Mouse (Mus musculus) adrenal gland, adult 18-20 months (tissue): ENCODE results near the gene Acbd6. TPM values are rescaled to one million over a fixed set of nuclear protein-coding genes. Genes with fewer than 3 reads are reported as not detected.

Experiments used
- DNase-seq, 2 experiments: peaks; one replicate each; pipeline ENCODE4 v3.0.0; 2021 to 2022; ENCODE audit warnings: low spot score in 2 of 2
- total RNA-seq, 2 experiments: library from RNA; stranded (reverse); gene quantifications; 1 replicate in 1 of 2; 2 replicates in 1 of 2; pipeline ENCODE4 v1.2.3; 2021

Gene Acbd6
- total RNA-seq, 2 experiments from 2014 or later = 69.0 to 69.7 TPM

DNA sequence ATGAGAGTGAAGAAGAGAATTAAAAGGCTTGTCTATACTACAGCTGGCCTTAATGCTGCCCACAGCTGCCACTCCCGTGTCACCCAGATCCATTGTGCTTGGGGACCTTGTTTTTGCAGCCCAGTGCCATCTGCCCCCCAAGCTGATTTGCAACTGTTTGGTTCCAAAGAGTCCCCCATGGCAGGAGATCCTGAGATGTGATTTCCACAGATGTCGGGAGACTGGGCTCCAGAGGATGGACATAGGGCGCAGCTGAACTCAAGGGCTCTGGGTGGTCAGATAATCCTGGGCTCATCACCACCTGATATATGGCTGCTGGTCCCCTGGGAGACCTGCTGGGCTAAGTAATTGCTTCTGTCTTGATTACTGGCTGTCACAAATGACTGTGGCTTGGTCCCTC, 160.9 kb downstream of the Acbd6 start:
- DNase-seq = no peak

DNA sequence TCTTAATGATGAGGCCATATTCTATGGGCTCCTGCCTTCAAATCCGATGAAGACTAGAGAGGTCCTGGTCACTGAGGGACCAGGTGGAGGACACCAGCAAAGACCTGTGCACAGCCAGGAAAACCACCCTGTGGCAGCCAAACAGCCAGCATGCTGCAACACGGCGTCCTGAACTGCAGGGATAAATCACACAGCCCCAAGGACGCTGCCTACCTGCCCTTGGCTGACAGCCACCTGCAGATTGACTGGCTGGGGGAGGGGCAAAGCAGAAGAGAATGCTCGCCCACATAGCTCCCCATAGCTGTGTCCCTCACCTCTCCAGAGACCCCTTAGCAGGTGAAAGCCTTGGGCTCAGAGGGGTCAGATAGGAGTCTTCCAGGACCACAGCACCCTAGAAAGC, 162.1 kb downstream of the Acbd6 start:
- DNase-seq = no peak

DNA sequence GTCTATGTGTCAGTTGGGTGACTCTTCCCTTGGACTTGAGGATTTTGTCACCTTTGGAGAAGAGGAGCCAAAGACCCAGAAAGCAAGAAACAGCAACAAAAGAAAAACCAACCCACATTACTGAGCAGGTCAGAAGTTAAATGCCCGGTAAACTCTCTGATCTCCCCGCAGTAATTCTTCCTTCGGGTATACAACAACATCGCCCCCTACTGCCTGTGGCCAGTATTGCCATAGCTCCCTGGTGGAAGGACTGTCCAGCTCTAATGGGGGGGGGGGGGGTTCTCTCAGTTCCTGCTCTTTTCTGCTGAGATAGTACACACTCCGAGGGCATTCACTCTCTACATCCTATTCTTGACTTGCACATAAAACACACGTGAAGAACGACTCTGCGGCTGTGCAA, 163.5 kb downstream of the Acbd6 start:
- peak in 1 of 2 experiments; percentile 51 for DNase-seq

DNA sequence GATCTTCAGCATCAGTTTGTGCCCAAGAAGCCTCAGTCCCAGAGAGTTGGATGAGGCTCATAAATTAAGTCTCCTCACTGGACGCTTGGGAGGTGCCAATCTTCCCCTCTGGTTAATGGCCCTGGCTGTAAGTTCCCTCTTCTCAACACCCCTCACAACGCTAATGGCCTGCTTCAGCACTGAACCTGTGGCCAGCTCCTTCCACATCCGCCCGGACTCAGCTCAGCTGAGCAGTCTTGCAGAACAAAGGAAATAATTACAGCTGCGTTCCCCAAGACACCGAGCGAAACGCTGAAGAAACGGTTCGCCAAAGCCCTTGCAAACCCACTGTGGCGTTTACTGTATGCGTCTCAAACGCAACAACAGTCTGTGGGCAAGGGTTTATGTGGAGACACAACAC, 164.3 kb downstream of the Acbd6 start:
- no peak for DNase-seq

DNA sequence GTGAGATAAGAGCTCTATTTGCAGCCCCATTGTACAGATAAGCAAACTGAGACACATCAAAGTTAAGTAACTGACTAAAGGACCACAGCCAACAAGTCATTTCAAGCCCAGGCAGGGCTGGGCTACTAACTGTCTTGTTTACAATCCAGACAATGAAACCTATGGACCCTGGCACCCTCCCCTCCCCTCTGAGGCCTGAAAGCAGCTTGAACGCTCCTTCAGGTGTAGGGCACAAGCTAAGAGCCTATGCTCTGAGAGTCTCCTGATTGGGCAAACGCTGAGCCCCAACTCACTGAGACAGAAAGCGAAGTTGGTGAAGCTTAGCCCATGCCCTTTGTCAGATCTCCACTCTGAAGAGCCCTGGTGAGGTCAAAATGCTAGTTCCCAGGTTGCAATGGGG, 166.4 kb downstream of the Acbd6 start:
- no peak for DNase-seq

DNA sequence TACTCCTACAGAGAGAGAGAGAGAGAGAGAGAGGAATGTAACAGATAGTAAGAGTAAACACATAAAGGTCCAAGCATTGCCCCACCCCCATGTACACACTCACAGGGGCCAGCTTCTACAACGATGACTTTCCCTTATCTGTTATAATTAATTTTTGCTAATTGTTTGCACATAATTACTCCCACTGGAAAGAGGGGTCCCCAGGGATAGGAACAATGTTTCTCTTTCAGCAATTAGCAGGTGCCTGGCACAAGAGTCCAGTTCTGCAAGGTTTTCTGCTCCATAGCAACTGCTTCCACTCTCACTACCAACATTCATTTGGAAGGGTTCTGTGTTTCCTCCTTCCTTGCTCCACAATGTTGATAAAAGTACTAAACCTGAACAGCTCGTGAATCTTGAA, 168.0 kb downstream of the Acbd6 start:
- no peak for DNase-seq

DNA sequence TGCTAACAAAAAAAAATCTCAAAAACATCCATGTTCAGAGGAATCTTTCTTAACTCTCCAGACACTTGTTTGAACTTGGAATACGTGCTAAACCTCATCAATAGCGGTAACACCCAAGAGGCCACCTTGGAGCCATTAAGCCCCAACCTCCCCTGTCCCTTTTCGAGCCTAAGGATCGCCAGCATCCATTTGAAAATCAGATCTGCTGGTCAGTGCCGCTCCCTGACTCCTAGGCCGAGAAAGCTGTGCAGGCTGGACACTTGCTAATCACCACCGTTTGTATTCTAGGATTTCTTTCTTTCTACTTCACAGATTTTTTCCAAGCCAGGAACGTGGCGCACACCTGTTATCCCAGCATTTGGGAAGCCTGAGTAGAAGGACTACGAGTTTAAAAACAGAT, 169.9 kb downstream of the Acbd6 start:
- DNase-seq = no peak

DNA sequence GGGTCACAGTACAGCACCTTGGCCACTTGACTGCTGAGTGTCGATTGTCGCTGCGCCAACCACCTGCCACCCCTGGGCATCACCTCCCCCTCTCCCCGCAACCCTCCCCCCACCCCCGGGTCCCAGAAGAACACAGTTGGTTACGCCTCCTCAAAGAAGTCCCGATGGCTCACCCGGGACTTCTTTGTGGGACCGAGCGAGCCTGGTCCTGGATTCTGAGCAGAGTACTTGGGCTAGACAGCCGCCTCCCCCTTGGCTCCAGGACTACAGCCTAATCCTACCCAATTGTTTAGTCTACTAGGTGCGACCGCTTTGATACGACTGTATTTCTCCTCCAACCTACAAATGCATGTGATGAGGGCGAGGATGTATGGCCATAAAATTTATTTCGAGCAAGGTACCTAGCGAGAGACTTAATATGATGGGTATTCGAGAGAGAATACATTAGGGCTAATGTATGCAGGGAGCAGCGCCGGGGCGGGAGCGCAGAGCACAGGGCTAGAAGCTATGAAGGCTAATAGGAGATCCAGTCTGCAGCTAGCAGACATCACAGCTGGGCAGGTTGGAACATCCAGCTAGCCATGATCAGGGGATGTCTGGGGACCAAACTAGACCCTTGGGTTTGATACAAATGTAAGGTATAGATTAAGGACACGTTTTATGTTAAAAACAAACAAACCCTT, 171.3 kb downstream of the Acbd6 start:
- no peak for DNase-seq

DNA sequence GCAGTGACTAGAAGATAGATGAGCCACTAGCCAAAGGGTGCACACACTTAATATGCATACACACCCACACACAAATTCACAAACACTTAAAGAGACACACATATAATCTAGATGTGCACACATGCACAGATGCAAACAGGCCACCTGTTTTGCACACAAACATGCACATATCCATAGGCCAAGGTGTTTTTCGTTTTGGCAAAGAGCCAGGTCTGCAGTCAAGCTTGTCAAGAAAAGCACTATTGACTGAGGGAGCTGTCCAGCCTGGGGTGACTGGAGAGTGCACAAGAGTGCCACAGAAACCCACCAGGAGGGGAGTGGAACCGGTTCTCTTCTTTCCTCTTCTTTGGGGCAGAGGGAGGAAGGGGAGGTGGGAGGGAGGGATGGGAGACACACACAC, 173.2 kb downstream of the Acbd6 start:
- DNase-seq = no peak

DNA sequence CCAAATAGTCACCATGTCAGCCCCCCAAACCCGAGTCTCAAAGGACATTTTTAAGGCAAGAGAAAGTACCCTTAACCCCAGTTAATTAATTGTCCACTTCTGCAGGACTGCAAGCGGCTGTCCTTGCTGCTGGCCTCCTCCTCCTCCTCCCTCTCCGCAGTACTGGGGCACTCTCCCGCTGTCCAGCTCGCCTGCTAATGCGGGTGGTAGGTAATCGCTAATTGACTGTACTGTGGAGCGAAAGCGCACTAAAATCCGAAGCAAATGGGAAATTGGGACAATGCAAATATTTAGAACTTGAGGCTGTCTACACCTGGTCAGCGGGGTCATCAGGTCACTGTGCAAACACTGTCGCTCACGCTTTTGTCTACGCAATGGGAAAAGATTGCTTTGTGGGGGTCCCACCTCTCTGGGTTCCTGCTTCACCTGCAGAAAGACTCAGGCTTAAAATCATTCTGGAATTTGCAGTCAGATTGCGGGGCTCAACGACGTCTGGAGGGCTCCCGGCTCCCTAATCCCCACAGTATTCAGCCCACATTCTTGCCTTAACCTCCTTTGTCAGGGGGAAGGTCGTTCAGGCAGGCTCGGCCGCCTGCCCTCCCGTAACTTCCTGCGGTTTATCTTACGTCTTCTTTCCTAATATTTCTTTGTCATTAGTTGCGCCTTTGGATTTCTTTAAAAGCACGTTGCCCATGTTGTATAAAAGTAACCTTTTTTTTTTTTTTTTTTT, 178.3 kb downstream of the Acbd6 start:
- DNase-seq = no peak

DNA sequence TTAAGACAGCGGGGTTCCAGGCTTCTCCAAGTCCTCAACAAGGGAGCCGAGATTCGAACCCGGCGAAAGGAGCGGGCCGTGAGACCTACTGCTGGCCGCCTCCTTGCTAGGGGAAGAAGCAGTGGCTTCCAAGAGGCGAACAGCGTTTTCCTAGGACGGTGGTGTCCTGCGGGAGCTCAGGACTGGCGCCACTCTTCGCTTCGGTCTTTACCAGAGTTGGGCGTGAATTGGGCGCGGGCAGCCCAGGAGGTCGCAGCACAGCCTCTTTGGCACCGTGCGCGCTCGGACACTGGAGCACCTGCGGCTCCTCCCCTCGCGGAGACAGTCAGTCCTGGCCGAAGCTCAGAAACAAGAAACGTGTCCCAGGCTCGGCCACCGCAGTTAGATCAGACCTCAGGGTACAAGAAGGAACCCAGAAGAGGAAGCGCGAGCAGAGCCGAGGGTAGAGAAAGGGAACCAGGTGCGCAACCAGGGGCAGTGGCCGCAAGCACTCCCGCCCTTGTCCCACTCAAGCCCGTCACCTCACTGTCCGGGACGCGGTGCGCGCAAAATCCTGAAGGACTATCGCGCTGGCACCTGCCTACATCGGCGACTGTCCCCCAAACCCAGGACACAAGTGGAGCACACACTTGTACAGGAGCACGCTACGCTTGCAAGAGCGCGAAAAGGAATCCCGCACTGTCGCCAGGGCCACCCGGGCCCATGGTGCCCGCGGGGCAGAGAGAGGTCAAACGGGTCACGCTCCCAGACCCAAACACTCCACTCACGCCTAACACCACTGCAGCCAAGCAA, 179.3 kb downstream of the Acbd6 start:
- DNase-seq = no peak

DNA sequence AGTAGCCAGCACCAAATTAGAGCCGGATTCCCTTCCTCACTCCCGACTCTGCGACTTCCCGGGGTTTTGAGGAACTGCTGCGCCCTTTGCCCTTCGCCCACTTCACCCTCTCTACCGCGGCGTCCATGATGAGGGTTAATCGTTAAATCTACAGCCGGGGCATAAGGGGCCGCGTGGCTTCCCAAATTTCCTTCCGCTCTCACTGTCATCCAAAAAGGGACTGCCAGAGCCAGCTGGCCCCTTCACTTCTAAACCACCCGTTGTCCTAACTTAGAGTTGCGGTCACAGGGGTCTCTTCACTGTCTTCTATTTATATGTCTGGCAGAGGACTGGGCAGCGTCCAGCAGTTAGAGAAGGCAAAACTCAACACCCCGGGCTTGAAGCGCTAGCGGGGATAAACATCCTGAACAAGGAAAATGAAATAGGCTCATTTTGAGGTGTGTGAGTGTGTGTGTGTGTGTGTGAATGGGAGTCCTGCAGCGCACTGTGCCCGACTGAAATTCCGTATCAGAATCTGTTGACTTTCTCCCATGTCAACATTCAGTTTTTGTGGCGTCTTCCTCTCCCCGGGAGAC, 180.0 kb downstream of the Acbd6 start:
- DNase-seq = no peak

Other genes starting within 250 kb of the Acbd6 start
- 10 to 100 TPM; 31.6 to 43.2 TPM for gene Xpr1, start 140.7 kb upstream of the Acbd6 start, total RNA-seq
- under 1 TPM in 1 of 2 experiments, not detected in 1; 0.06 TPM for gene Lhx4, start 193.6 kb downstream of the Acbd6 start, total RNA-seq